Mouse (Mus musculus) midbrain, embryonic 13.5 days (tissue): ENCODE results near the gene Plekhg2. TPM values are rescaled to one million over a fixed set of nuclear protein-coding genes. Genes with fewer than 3 reads are reported as not detected.

Source experiments
- ATAC-seq: fragments of 200-750 bp; cut with Nextera tagmentation; 2 replicates; pipeline ENCODE4 v1.8.0; 2017; ENCODE audit warnings: mild to moderate bottlenecking, moderate TSS enrichment, moderate library complexity
- H3K27ac ChIP-seq: fragments of 300-500 bp; sonication (generic); 2 replicates; pipeline ENCODE4 v1.5.1; 2015; ENCODE audit warnings: inconsistent platforms, mild to moderate bottlenecking, moderate library complexity
- H3K27me3 ChIP-seq: fragments of 300-500 bp; sonication (generic); 2 replicates; pipeline ENCODE4 v1.6.1; 2015; ENCODE audit warnings: mild to moderate bottlenecking, inconsistent platforms
- H3K36me3 ChIP-seq: fragments of 300-500 bp; sonication (generic); 2 replicates; pipeline ENCODE4 v1.6.1; 2015; ENCODE audit warnings: mild to moderate bottlenecking, inconsistent platforms
- H3K4me1 ChIP-seq: fragments of 300-500 bp; sonication (generic); replicated peaks from 2 replicates; pipeline ENCODE4 v1.6.1; 2015; ENCODE audit warnings: inconsistent platforms
- H3K4me2 ChIP-seq: fragments of 300-500 bp; sonication (generic); replicated peaks from 2 replicates; pipeline ENCODE4 v1.6.1; 2015; ENCODE audit warnings: moderate library complexity, mild to moderate bottlenecking, inconsistent platforms
- H3K4me3 ChIP-seq: fragments of 300-500 bp; sonication (generic); replicated peaks from 2 replicates; pipeline ENCODE4 v1.5.1; 2015; ENCODE audit warnings: mild to moderate bottlenecking, inconsistent platforms
- H3K9ac ChIP-seq: fragments of 300-500 bp; sonication (generic); replicated peaks from 2 replicates; pipeline ENCODE4 v1.6.1; 2015; ENCODE audit warnings: mild to moderate bottlenecking, inconsistent platforms
- H3K9me3 ChIP-seq: fragments of 300-500 bp; sonication (generic); 2 replicates; pipeline ENCODE4 v1.6.1; 2016; ENCODE audit warnings: mild to moderate bottlenecking, inconsistent platforms
- WGBS: fragments of 180-500 bp; shearing (Covaris S2); methylation state at CpG from one replicate; pipeline ENCODE4 v1.1.7; 2015; 5-methylcytosine and 5-hydroxymethylcytosine counted together
- polyA plus RNA-seq: library from polyadenylated mRNA; unstranded; fragments of >200 nt; fragmentation: Nextera tagmentation; extraction: Ambion mirVana; gene quantifications from 2 replicates; pipeline ENCODE4 v1.2.1, GENCODE M21; 2015

The Plekhg2 gene
- polyA plus RNA-seq, result 34.5 and 37.6 TPM in 2 replicates

- Histone ChIP-seq H3K27me3 (peaks cover 4% of the 10 kb centered on the region), H3K9ac (peak within 1 kb of the TSS; percentile 82)
- under 1% methylated on average over 66 of the region's 66 CpGs for WGBS
Measured at GRCm38 (mm10) chr7:28372251-28373108, at the start of gene Plekhg2. Gene Plekhg2 (minus strand): TSS chr7:28372599.

GRCm38 (mm10) chr7:28419416-28419815, 47.0 kb upstream of the Plekhg2 start:
- peaks cover 82% of the 10 kb centered on the region for H3K36me3 ChIP-seq
- no peak overlapping the region for H3K4me2 ChIP-seq
- 100% methylated on average over 2 of the region's 2 CpGs for WGBS
- no peaks in the 10 kb centered on the region for H3K9me3 ChIP-seq
- H3K27ac ChIP-seq, result no peak overlapping the region
- ATAC-seq, result no peak
- H3K9ac ChIP-seq, result no peak overlapping the region
- H3K27me3 ChIP-seq, result no peaks in the 10 kb centered on the region
- no peak overlapping the region for H3K4me3 ChIP-seq
- no peaks in the 10 kb centered on the region for H3K4me1 ChIP-seq

More at GRCm38 (mm10) chr7:28372251-28373108, at the start of gene Plekhg2:
- ATAC-seq, result peak; percentile 84
- Histone ChIP-seq H3K36me3 (peaks cover 12% of the 10 kb centered on the region), H3K4me1 (peaks cover 39% of the 10 kb centered on the region), H3K4me2 (peak within 1 kb of the TSS; percentile 95), H3K27ac (peak within 1 kb of the TSS; percentile 88), H3K4me3 (peak within 1 kb of the TSS; percentile 82), H3K9me3 (no peaks in the 10 kb centered on the region)

- no peak overlapping the region for H3K4me2 ChIP-seq
- no peak overlapping the region for H3K4me3 ChIP-seq
- WGBS, result 91% methylated on average over 8 of the region's 8 CpGs
- H3K4me1 ChIP-seq, result no peaks in the 10 kb centered on the region
- H3K9me3 ChIP-seq, result no peaks in the 10 kb centered on the region
- no peaks in the 10 kb centered on the region for H3K27me3 ChIP-seq
- no peak overlapping the region for H3K27ac ChIP-seq
- no peak for ATAC-seq
- no peak overlapping the region for H3K9ac ChIP-seq
- peaks cover 87% of the 10 kb centered on the region for H3K36me3 ChIP-seq
Measured at GRCm38 (mm10) chr7:28418096-28418670, 45.8 kb upstream of the Plekhg2 start.

GRCm38 (mm10) chr7:28417368-28417767, 45.0 kb upstream of the Plekhg2 start:
- no peak for ATAC-seq
- Histone ChIP-seq H3K36me3 (peaks cover 87% of the 10 kb centered on the region), H3K4me2 (no peak overlapping the region), H3K27me3 (no peaks in the 10 kb centered on the region), H3K4me3 (no peak overlapping the region), H3K9me3 (no peaks in the 10 kb centered on the region), H3K27ac (no peak overlapping the region), H3K4me1 (no peaks in the 10 kb centered on the region), H3K9ac (no peak overlapping the region)

- H3K4me1 ChIP-seq, result no peaks in the 10 kb centered on the region
- no peaks in the 10 kb centered on the region for H3K27me3 ChIP-seq
- 95% methylated on average over 4 of the region's 4 CpGs for WGBS
- ATAC-seq, result no peak
- H3K27ac ChIP-seq, result no peak overlapping the region
- H3K4me3 ChIP-seq, result no peak overlapping the region
- no peak overlapping the region for H3K9ac ChIP-seq
- no peak overlapping the region for H3K4me2 ChIP-seq
- H3K9me3 ChIP-seq, result no peaks in the 10 kb centered on the region
- H3K36me3 ChIP-seq, result peaks cover 85% of the 10 kb centered on the region
Measured at GRCm38 (mm10) chr7:28412826-28413225, 40.4 kb upstream of the Plekhg2 start.

GRCm38 (mm10) chr7:28410841-28411475, 38.6 kb upstream of the Plekhg2 start:
- Histone ChIP-seq H3K9me3 (no peaks in the 10 kb centered on the region), H3K4me1 (no peaks in the 10 kb centered on the region), H3K4me2 (no peak overlapping the region), H3K36me3 (peaks cover 88% of the 10 kb centered on the region), H3K9ac (0 out of 2 replicates have a peak overlapping the region, but pooled peaks have one; percentile 14), H3K27me3 (no peaks in the 10 kb centered on the region), H3K4me3 (no peak overlapping the region), H3K27ac (no peak overlapping the region)
- ATAC-seq, result no peak
- 93% methylated on average over 3 of the region's 3 CpGs for WGBS

GRCm38 (mm10) chr7:28401942-28402341, 29.5 kb upstream of the Plekhg2 start:
- Histone ChIP-seq H3K4me1 (no peaks in the 10 kb centered on the region), H3K9me3 (no peaks in the 10 kb centered on the region), H3K27me3 (no peaks in the 10 kb centered on the region), H3K4me3 (no peak overlapping the region), H3K27ac (no peak overlapping the region), H3K36me3 (peaks cover 93% of the 10 kb centered on the region), H3K4me2 (no peak overlapping the region), H3K9ac (no peak overlapping the region)
- 94% methylated on average over 3 of the region's 3 CpGs for WGBS
- no peak for ATAC-seq

GRCm38 (mm10) chr7:28401030-28401429, 28.6 kb upstream of the Plekhg2 start:
- Histone ChIP-seq H3K4me1 (no peaks in the 10 kb centered on the region), H3K27ac (no peak overlapping the region), H3K27me3 (no peaks in the 10 kb centered on the region), H3K36me3 (peaks cover 93% of the 10 kb centered on the region), H3K9me3 (no peaks in the 10 kb centered on the region), H3K9ac (no peak overlapping the region), H3K4me3 (no peak overlapping the region), H3K4me2 (no peak overlapping the region)
- WGBS, result 100% methylated on average over 1 of the region's 1 CpGs
- ATAC-seq, result no peak

GRCm38 (mm10) chr7:28398696-28399340, 26.4 kb upstream of the Plekhg2 start:
- Histone ChIP-seq H3K4me2 (no peak overlapping the region), H3K9me3 (no peaks in the 10 kb centered on the region), H3K27me3 (no peaks in the 10 kb centered on the region), H3K4me3 (no peak overlapping the region), H3K27ac (no peak overlapping the region), H3K9ac (no peak overlapping the region), H3K36me3 (peaks cover 85% of the 10 kb centered on the region), H3K4me1 (peaks cover 3% of the 10 kb centered on the region)
- no peak for ATAC-seq
- WGBS, result 94% methylated on average over 10 of the region's 10 CpGs

GRCm38 (mm10) chr7:28398000-28398399, 25.6 kb upstream of the Plekhg2 start:
- Histone ChIP-seq H3K9ac (no peak overlapping the region), H3K9me3 (no peaks in the 10 kb centered on the region), H3K4me3 (no peak overlapping the region), H3K36me3 (peaks cover 77% of the 10 kb centered on the region), H3K4me2 (no peak overlapping the region), H3K27ac (no peak overlapping the region), H3K4me1 (peaks cover 11% of the 10 kb centered on the region), H3K27me3 (no peaks in the 10 kb centered on the region)
- WGBS, result 68% methylated on average over 3 of the region's 3 CpGs
- no peak for ATAC-seq

GRCm38 (mm10) chr7:28395425-28395824, 23.0 kb upstream of the Plekhg2 start:
- no peaks in the 10 kb centered on the region for H3K9me3 ChIP-seq
- peaks cover 20% of the 10 kb centered on the region for H3K4me1 ChIP-seq
- ATAC-seq, result no peak
- no peak overlapping the region for H3K4me2 ChIP-seq
- WGBS, result 95% methylated on average over 4 of the region's 4 CpGs
- H3K27me3 ChIP-seq, result no peaks in the 10 kb centered on the region
- H3K27ac ChIP-seq, result no peak overlapping the region
- H3K36me3 ChIP-seq, result peaks cover 58% of the 10 kb centered on the region
- no peak overlapping the region for H3K9ac ChIP-seq
- no peak overlapping the region for H3K4me3 ChIP-seq
